Mouse (Mus musculus): ENCODE results near the gene Cstad.

Cstad gene

GRCm38 (mm10) chr2:30629038-30629761 is 34.4 kb downstream of the Cstad start:
- DNase-seq (ENCODE audit: low spot score): no peak

GRCm38 (mm10) chr2:30629860-30630259 is 35.0 kb downstream of the Cstad start:
- no peak for DNase-seq (ENCODE audit: low spot score)

DNA sequence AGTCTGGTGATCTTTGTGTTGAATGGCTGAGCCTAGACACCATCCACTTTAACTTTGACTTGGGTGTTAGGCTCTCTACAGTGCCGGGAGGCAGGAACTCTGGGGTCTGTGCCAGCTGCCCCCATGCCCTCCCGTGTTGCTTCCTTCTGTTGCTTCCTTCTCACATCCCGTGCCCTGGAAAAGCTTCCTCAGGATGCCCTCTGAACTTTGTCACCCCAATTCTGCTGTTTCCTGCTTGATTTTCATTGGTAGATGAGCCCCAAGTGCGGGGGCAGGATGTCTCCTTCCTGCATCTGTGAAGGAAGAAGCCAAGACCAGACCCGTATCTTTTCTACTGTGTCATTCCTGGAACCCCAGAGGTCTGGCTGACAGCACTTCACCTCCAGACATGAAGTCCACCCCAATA is 41.4 kb downstream of the Cstad start:
- DNase-seq (ENCODE audit: low spot score): no peak

GRCm38 (mm10) chr2:30637991-30638390 is 43.2 kb downstream of the Cstad start:
- no peak for DNase-seq (ENCODE audit: low spot score)

- no peak for DNase-seq (ENCODE audit: low spot score)
Measured at GRCm38 (mm10) chr2:30640021-30640481, 45.2 kb downstream of the Cstad start.

DNA sequence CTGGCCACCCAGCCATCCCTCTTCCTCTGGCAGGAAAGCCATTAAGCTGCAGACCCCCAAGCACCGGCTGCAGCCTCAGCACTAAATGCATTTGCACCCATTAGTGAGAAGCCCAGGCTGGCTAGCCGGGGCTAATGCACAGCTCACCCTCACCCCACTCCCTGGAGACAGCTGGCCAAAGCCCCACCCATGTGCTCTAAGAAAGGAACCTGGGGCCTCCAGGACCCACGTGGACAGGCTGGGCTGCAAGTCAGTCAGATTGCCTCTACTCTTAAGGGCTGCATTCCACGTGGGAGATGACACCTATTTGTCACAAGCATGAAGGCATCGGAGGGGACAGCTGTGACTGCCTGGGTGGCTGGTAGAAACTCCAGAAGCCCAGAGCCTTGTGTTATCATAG is 48.0 kb downstream of the Cstad start:
- DNase-seq (ENCODE audit: low spot score): no peak

DNA sequence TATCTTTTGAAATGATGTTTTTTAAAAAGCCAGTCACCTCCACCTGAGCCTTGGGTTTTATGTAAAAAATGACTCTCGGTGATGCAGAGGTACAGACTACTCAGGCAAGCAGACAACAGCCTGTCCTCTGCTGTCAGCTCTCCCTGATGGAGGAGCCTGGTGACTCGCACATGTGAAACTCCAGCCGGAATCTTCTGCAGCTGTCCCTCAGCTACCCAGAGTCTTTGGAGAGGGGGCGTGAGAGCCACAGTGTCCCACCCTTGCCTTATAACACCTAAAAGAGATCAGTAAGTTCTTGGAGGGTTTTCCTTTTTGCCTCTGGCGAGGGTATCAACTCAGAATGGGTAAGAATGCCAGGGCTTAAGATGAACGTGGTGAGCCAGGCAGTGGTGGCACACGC is 48.6 kb downstream of the Cstad start:
- DNase-seq (ENCODE audit: low spot score): no peak

DNA sequence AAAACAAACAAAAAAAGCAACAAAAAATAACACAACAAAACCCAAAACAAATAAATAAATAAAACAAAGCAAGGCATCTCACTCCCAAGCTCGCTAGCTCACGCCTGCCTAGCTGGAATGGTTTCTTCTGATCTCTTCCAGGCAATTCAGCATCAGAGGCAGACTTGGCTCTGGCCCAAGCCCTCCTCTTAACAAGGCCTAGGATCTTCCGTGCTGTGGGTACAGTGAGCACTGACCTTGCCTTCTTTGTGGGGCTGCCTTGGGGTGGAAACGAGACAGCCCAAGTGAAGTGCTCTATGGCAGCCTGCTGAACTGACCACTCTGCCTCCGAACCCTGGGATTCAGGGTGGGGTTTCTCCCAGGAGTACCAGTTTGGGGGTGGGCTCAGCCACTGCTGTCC is 52.0 kb downstream of the Cstad start:
- DNase-seq (ENCODE audit: low spot score): no peak

- no peak for DNase-seq (ENCODE audit: low spot score)
Measured at GRCm38 (mm10) chr2:30647303-30647881, 52.6 kb downstream of the Cstad start.

GRCm38 (mm10) chr2:30647882-30648494 is 53.1 kb downstream of the Cstad start:
- no peak for DNase-seq (ENCODE audit: low spot score)

DNA sequence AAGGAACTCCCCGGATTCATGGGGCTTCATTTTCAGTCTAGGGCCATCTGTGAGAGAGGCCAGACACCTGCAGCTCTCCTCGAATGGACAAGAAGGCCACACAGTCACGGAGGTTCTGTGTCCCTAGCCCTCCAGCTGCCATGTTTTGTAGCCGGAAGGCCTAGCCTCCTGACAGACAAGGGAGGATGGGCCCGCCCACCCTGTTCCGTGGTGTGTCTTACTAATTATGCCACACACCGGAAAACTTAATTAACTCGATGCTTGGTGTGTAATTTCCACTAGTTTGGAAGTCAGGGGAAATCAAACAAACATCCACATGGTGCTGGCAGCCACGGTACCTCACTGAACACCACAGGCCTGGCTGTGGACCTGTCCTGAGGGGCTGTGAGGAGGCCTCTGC is 55.4 kb downstream of the Cstad start:
- no peak for DNase-seq (ENCODE audit: low spot score)

DNA sequence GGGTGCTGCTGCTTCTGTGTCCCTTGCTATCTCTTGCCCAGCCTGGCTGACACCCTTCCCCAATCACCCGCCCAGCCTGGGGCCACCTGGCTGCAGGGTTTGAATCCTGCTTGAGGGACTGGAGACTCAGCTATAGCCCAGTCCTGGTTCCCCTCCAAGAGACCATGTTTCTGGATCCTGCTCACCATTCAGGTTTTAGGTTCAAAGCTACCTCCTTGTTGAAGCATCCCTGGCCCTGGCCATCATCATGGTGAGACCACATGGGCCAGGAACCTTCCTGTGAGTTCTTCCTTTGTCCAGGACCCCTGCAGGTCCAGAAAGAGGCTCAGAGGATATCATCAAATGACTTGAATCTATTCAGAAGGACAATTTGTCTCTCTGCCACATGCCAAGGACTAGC is 57.0 kb downstream of the Cstad start:
- no peak for DNase-seq (ENCODE audit: low spot score)

DNA sequence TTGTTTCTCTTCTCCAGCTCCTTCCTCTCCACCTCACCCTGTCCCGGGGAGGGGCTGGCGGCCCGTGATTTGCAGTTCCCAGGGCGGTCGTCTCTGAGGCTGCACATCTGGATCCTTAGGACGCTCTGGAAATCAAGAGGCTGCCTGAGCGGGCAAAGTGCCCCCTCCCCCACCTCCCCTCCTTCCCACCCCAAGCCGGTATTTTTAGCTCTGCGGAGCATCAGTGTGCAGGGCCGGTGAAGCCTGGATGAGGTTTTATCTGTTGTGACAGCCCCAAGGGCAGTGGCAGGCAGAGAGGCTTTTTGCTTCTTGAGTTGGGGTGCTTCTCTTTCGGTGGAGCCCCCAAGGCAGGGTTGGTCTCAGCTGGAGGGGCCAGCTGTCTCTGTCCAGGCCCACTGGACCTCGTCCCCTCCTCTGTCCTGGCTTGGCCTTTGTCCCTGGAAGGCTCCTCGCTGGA is 57.8 kb downstream of the Cstad start:
- no peak for DNase-seq (ENCODE audit: low spot score)

DNA sequence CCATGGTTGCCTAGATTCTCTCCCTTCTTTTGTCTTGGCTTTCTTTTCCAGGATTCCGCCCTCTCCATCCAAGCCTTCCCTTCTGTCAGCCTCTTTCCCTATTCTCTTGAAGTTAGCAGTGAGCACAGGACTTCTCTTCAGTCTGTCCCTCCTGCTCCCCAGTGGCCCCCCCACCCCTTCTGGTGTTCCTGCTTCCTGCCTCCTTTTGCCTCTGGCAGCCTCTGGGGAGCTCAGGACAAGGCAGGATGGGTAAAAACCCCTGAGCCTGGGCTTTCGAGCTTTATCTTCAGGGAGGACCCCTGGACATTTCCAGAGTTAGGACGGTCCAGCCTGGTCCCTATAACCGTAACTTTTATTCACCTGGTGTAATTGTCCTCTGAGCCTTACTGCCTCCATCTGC is 58.2 kb downstream of the Cstad start:
- no peak for DNase-seq (ENCODE audit: low spot score)

DNA sequence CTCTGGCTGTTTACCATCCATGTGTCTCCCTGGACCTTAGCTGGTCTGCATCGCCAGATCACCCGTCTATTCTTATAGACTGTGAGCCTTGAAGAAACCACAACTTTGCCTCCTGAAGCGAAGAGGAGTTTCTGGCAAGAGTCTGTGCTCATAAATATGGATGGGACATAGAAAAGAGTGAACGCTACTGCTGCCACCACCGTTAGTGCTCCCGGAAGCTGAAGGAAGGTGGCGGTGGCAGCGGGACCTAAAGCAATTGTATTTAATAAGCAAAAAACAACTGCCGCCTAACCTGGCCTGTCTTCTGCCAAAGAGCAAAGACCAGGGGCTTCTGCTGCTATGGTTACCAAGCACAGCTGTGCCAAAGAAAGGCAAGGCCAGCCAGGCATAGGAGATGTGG is 59.3 kb downstream of the Cstad start:
- DNase-seq (ENCODE audit: low spot score): no peak

DNA sequence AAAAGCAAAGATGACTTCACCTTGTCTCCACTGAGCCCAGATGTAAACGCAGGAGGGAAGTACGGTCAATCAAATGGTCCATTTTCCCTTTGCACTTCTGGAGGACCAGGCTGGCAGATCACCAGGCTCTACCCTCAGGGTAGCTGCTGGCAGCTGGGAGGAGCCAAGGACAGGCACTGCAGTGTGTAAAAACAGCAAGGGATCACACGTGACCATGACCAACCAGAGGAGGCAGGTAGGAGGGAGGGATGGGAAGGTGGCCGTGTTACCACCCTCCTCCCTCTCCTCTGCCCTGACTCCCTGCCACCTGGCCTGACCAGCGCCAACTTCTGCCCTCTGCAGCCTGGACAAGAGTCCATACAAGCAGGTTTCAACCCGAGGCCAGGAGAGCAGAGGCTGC is 59.7 kb downstream of the Cstad start:
- no peak for DNase-seq (ENCODE audit: low spot score)

GRCm38 (mm10) chr2:30655746-30656145 is 60.9 kb downstream of the Cstad start:
- DNase-seq (ENCODE audit: low spot score): no peak

DNA sequence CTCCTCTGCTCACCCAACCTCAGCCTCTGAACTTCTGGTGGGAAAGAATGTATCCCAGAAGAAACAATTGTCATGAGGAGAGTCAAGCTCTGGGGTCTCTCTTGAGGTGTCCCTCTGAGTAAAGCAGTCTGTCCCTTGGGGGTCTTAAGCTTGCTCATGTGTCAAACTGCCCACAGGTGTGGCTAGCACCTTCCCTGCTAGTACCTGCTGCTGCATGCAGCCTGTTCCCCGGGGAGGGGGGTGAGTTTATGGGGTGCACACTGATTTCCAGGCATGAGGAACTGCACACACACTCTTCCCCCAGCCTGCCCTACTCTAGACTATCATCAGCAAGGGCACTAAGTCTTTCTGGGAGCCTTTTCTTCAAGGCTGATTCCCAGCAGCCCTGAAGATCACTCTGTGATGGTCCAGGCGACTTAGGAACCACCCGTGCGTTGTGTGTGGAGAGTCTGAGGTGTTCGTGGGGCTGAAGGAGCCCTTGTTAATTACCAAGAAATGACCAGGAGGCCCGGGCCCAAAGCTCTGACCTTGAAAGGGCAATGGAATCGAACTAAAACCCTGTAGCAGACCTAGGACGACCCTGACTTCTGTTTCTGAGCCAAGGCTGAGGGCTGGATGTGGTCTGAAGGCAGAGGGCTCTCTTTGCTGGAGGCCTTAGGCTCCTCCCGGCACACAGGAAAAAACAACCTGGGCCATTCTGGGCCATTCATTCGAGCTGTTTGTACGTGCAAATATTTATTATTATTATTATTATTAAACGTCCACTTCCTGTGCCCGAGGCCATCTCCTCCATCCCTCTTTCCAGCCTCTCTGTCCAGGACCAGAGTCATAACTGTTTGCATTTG is 62.1 kb downstream of the Cstad start:
- DNase-seq (ENCODE audit: low spot score): no peak

DNA sequence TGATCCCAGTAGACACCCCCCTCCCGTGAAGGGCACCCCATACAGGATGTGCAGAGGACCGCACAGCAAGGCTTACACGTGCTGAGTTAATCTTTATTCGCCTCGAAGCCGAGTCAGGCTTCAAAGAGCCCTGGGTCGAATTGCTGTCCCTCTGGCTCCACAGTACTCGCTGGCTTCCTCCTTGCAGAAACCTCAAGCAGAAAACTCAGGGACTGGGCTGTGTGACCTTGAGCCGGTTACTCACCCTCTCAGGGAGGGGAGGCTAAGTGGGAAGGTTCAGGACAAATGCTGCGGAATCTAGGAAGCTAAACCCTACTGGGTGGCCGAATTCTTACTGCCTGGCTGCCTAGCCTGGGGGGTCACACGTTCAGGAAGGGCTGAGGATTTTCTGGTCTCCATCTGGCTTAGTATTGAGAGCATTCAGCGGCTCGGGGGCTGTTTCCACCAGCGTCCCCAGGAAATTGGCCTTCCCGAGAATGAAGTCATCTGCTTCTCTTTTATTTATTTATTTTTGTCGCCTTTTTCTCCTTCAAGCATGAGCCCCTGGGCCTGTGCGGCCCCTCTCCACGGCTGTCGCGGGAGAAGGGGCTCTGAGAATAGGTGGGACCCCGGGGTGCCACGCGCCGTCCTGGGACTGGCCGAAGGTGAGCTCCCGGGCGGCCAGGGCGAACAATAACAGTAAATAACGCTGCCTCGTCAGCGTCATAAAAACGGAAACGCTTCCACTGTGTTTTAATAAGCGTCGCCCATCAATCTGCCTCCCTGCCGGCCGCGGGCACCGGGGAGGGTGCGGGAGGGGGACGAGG is 63.0 kb downstream of the Cstad start:
- no peak for DNase-seq (ENCODE audit: low spot score)

GRCm38 (mm10) chr2:30658480-30658843 is 63.6 kb downstream of the Cstad start:
- peak; percentile 99 for DNase-seq (ENCODE audit: low spot score)
